8 mouse cellular contexts compared by ENCODE assay signal in the genomic region with DNA sequence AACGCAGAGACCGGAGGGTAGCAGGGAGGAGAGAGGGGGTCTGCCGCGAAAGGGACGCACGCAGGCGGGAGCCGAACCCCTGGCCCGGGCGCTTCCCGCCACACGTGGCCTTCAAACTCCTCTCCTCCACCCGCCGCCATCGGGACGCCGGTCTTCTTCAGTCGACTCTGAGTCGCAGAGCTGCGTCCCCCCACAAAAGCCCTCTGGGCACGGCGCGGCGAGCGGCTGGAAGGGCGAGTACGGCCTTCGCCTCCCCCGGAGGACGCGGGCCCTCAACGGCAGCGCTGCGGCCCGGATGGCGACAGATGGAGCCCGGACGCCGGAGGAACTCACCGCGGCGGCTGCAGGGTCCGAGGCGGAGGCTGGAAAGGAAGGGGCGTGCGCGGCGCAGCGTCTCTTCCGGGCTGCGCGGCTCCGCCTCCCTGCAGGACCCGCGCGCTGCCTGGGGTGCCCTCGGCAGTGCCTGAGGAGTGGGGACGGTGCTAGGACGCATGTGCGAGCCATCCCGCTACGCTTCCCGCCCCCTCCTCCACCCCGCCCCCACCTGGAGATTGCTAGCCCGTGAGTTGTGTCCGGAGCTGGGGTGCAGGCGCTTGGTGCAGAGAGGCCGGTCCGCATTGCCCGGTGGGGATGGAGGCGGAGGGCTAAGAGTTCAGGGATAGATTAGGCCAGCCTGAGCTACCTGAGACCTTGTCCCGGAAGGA. TPM values are rescaled to one million over a fixed set of nuclear protein-coding genes. Genes with fewer than 3 reads are reported as not detected.
DNase-seq lines count a peak whose midpoint lies in the region.

Gene RPS10-NUDT3 (minus strand): TSS at position 352 of the 704 bp plus-strand sequence.

- peaks cover 47% of the 10 kb centered on the region for H3K36me3 ChIP-seq in hindbrain, embryonic 10.5 days

- no peaks in the 10 kb centered on the region for H3K9me3 ChIP-seq in hindbrain, embryonic 10.5 days

- H3K27ac ChIP-seq in hindbrain, embryonic 10.5 days = peak within 1 kb of the TSS; percentile 96

- under 1% methylated on average over 72 of the region's 72 CpGs for WGBS in hindbrain, embryonic 10.5 days

- peak within 1 kb of the TSS; percentile 99 for H3K4me3 ChIP-seq in hindbrain, embryonic 10.5 days

- H3K4me1 ChIP-seq in hindbrain, embryonic 10.5 days (replicated peaks) = peaks cover 50% of the 10 kb centered on the region

- H3K27me3 ChIP-seq in hindbrain, embryonic 10.5 days (ENCODE audit: insufficient read depth, poor library complexity, severe bottlenecking) = no peaks in the 10 kb centered on the region

- DNase-seq in Muller cell, postnatal 12 days (ENCODE audit: inconsistent ontology term) = peak; percentile 96
- DNase-seq in cerebellum, adult 8-10 months = peak; percentile 83
- DNase-seq in forelimb bud, embryonic 11.5 days (ENCODE audit: low read depth, low spot score) = peak; percentile 94
- DNase-seq in hindbrain, embryonic 10.5 days (ENCODE audit: low spot score) = peak; percentile 95
- DNase-seq in layer of hippocampus, postnatal 25 days (ENCODE audit: extremely low spot score in 1 of 2, low spot score in 1 of 2) = peak; percentile 73 to 84
- DNase-seq in lung, postnatal 14 days = peak; percentile 89
- peak; percentile 90 for DNase-seq in ovary, postnatal 36 days (ENCODE audit: low spot score)
- peak; percentile 91 for DNase-seq in thymus, postnatal 14 days

RNA-seq across cellular contexts. Expression of gene RPS10-NUDT3, which starts in this region (rescaled TPM):
- 0.86 TPM in 1 of 2 replicates, not detected in the other for polyA plus RNA-seq in hindbrain, embryonic 10.5 days (2016; fragmentation: Nextera tagmentation; extraction: Ambion mirVana)
- 1 to 10 TPM in 1 of 2 experiments, not detected in 1; 1.5 TPM for total RNA-seq in layer of hippocampus, postnatal 25 days (2021)

Comparison
In these comparisons a context has a peak if more than half of its experiments do, and no peak if none do; other contexts are left out.
1. Peak in every context shown above with its lines: DNase-seq, H3K4me3 ChIP-seq and H3K27ac ChIP-seq.
2. Peak in DNase-seq, H3K4me3 ChIP-seq and H3K27ac ChIP-seq in hindbrain, embryonic 10.5 days; RNA of the gene not detected or under 1 TPM.